Mouse (Mus musculus) A20 (cell line): Measurements from ENCODE around the gene Krtap9-3.
A peak's percentile ranks its signal among the peaks of the same experiment; 100 is the strongest.
"Not testable (repeated sequence)": the region's sequence is repeated elsewhere in the genome, so short reads cannot be mapped to it uniquely, and the experiment has no call there.

Experiments used
- DNase-seq: peaks from one replicate; pipeline ENCODE4 v3.0.0-alpha.2; 2011; ENCODE audit warnings: low read depth, low spot score

The Krtap9-3 gene

DNA sequence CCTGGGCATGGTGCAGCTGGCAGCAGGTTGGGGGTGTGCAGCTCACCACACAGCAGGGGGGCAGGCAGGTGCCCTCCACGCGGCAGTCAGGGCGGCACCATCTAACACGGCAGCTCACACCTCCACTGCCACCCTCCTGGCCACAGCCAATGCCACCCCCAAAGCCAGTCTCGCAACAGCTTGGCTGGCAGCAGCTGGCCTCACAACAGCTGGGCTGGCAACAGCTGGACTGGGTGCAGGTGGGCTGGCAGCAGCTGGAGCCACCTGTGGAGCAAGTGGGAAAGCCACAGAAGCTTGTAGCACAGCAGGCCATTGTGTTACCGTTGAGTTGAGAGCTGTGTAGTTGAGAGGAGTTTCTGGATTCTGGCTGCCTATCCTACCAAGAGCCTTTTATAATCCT, at the start of gene Krtap9-3:
Krtap9-3 (minus strand) TSS at position 364 of the 400 bp plus-strand sequence.
- DNase-seq = not testable (repeated sequence)

DNA sequence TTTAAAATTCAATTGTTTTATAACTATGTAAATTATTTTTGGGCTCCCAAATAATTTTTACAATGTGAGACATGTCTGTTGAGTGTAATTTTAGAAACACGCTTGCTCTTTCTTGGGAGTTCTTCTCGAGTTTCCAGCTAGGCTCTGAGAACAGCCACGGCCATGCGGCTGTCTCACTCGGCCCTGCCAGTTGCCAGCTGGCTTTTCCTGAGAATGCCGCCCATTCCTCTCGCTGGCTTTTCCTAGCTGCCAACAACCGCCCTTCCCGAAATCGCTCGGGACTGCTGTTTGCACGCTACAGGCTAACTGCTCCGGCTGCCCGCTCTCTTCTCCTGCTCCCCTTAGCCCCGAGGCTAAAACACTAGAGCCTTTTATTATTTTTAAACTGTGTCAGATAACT, 48.5 kb upstream of the Krtap9-3 start:
- DNase-seq = no peak

GRCm38 (mm10) chr11:99644351-99644750, 46.4 kb upstream of the Krtap9-3 start:
- DNase-seq = no peak

GRCm38 (mm10) chr11:99643635-99644139, 45.8 kb upstream of the Krtap9-3 start, which contains the start of gene Krtap4-7:
Gene Krtap4-7 (minus strand): TSS chr11:99644089.
- DNase-seq = not testable (repeated sequence)

- DNase-seq = no peak
Measured at GRCm38 (mm10) chr11:99640926-99641325, 43.0 kb upstream of the Krtap9-3 start.

DNA sequence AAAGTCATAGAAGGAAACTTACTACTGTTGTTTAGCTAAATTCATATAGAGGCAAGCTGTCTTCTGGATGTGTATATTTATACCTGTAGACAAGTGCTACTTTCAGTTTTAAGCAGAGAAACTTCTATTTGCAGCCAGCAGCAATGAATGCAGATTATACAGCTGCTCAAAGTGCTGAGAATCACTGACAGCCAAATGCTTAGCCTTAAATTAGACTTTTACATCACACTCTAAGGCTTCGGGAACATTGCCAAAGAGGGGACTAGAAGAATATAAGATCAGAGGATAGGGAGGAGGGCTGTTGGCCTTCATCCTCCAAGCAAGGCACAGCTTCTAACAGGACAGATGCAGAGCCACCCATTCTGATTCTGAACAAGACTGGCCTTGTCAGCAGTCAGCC, 39.2 kb upstream of the Krtap9-3 start:
- DNase-seq = no peak

DNA sequence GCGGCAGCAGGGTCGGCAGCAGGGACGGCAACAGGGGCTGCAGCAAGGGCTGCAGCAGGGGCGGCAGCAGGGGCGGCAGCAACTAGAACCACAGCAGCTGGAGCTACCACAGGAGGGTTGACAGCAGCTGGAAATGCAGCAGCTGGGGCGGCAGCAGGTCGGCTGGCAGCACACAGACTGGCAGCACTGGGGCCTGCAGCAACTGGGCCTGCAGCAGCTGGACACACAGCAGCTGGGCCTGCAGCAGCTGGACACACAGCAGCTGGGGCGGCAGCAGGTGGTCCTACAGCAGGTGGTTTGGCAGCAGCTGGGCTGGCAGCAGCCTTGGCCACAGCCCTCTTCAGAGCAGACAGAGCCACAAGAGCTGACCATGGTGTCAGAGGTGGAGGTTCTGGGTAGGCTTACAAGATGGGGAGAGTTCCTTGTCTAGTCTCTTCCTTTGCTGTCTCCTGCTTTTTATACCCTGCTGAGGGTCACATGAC, 36.8 kb upstream of the Krtap9-3 start, which contains the start of gene Krtap4-2:
Krtap4-2 (minus strand) TSS at position 432 of the 482 bp plus-strand sequence.
- no peak for DNase-seq

DNA sequence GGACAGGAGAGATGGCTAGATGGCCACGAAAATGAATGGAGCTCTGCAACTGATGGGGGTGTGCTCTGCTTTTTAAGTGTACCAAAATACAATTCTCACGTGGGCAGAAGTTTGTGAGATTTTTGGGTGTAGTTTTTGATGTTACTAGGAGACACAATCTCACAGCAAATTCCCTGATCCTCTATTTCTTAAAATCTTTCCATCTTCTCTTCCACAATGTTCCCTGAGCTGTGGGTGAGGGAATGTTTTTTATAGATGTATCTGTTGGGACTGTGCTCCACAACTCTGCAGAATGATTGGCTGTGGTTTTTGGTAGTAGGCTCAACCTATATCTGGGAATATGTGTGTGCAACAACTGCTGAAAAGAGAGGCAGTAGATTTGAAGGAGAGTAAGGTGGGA, 35.4 kb upstream of the Krtap9-3 start:
- no peak for DNase-seq

DNA sequence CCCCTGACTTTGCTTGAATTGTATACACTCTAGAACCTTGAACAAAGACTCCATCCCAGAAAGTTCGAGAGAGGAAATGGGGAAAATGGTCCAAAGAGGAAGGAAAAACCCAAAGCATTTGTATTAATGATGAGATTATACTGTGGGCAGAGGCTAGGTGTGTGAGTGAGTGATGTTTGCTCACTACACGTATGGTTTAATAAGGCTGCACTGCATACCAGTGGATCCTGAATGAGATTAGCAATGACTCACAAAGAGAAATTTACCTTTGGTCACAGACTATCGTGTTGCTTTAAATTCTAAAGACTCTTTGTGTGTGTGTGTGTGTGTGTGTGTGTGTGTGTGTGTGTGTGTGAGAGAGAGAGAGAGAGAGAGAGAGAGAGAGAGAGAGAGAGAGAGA, 33.0 kb upstream of the Krtap9-3 start:
- DNase-seq = no peak

DNA sequence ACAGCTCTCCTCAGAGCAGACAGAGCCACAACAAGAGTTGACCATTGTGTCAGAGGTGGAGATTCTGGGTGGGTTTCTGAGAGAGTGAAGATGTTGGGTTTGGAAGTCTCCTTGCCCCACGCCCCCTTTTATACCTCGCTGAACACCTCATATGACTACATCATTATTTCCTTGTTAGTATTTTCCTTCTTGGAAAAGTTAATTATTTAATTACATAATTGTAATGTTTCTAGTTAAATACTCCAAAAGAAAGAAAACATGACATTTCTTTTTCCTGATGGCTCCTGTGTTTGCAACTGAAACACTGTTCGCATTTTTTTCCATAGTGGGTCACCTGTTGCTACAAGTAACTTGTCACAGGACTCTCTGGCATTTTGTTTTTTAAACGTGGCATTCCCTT, 30.2 kb upstream of the Krtap9-3 start, which contains the start of gene Krtap4-1:
Krtap4-1 (minus strand) TSS at position 101 of the 400 bp plus-strand sequence.
- DNase-seq = no peak

- DNase-seq = no peak
Measured at GRCm38 (mm10) chr11:99620335-99620734, 22.4 kb upstream of the Krtap9-3 start, which contains the start of gene Gm11562. Gene Gm11562 (minus strand): TSS chr11:99620435.

DNA sequence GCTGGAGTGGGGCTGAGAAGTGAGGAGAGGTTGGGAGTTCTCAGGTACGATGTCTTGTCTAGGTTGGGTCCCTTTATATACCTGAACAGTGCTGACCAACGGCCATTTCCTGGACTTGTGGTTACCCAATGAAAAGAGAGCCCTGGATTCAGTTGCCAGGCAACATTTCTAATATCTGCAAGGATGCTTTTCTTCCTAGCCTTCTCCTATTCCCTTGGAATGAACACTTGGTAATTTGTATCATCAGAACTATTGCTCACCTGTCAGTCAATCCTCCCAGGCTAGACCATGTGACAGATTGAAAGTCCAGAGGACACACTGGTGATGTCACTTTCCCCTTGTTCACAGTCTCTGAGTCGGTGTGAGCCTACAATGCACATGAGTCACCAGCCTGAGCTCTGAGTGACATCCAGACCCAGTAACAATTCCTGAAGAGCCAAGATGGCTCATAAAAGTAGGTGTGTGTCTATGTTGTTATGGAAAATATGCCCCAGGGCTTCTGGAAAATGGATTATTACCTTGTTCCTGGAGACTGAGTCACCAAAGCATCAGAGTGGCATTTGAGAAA, 17.0 kb upstream of the Krtap9-3 start, which contains the start of gene Krtap2-4:
Krtap2-4 (minus strand) TSS at position 51 of the 568 bp plus-strand sequence.
- DNase-seq = no peak

DNA sequence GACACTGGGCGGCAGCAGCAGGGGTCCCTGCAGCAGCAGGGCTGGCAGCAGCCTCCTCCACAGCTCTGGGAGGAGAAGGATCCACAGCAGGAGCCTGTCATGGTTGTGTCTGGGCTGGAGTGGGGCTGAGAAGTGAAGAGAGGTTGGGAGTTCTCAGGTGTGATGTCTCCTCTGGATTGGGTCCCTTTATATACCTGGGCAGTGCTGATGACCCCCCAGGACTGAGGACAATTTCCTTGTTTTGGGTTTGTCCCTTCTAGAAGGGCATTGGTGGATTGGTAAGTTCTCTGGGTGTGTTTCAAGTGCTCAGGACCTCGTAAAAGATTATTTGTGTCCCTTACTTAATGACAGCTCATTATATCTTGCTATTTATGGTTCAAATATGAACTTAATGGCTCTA, 12.2 kb upstream of the Krtap9-3 start, which contains the start of gene Gm11937:
Gm11937 (minus strand) TSS at position 101 of the 400 bp plus-strand sequence.
- DNase-seq = not testable (repeated sequence)

GRCm38 (mm10) chr11:99609126-99609525, 11.2 kb upstream of the Krtap9-3 start:
- DNase-seq = no peak

GRCm38 (mm10) chr11:99603208-99603607, 5.3 kb upstream of the Krtap9-3 start, which contains the start of gene Gm11938:
Gene Gm11938 (minus strand): TSS chr11:99603308.
- DNase-seq = not testable (repeated sequence)

GRCm38 (mm10) chr11:99590981-99591380, 6.9 kb downstream of the Krtap9-3 start, which contains the start of gene Krtap1-3:
Gene Krtap1-3 (minus strand): TSS chr11:99591339.
- DNase-seq = no peak

GRCm38 (mm10) chr11:99585096-99585495, 12.8 kb downstream of the Krtap9-3 start:
- DNase-seq = no peak

GRCm38 (mm10) chr11:99583245-99583704, 14.6 kb downstream of the Krtap9-3 start, which contains the start of gene Krtap1-4:
Gene Krtap1-4 (minus strand): TSS chr11:99583654.
- no peak for DNase-seq

DNA sequence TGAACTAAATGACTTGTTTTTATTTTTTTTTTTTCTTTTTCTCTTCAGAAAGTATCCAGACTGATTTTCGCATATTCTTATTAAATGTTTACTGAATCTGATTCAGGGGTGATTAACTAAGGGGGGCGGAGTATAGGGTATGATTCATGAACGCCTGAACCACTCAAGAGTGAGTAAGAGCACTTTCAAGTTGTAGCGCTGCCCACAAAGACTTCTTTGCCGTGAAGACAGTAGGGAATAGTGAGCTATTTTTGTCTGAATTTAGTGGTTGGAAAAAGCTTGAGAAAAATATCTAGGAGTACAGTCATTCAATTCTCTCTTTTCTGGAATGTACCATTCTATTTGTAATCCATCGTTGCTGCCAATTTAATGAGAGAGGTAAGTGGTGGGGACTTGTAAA, 16.3 kb downstream of the Krtap9-3 start:
- no peak for DNase-seq

DNA sequence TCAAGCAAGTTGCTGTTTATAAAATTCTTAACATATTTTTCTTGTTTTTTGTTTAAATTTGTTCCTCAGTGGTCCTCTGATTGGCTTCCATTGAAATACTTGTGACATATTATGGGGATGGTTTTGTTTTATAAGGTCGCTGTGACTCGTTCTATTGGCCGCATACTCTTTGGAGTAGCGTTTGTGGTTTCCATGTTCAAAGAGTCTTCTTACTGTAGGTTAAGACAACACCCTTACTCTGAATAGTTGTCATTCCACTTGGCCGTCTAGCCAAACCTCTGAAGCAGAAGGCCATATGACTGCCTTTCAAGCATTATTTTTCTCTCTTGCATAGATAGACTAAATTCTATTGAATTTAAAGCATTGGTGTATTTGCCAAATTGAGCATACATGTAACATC, 16.9 kb downstream of the Krtap9-3 start:
- no peak for DNase-seq

GRCm38 (mm10) chr11:99580636-99581035, 17.3 kb downstream of the Krtap9-3 start, which contains the start of gene Krtap1-5:
Gene Krtap1-5 (minus strand): TSS chr11:99581016.
- no peak for DNase-seq

DNA sequence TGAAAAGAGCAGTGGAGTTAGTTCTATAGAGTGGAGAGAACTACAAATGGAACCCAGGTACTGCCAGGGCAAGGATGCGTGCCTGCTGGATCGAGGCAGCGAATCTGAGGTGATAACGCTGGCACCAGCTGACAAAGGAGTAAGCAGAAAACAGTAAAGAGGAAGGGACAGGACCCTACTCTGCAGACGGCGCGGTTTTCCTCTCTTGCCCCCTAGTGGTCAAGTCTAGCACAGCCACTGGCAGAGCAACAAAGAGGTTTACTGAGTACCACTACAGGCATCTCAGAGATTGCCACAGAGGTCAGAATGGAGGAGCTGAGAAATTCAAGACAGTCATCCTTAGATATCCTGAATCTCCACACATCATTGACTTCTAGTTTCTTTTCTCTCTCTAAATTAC, 23.8 kb downstream of the Krtap9-3 start:
- peak; percentile 73 for DNase-seq
